Mouse (Mus musculus) cerebellum, adult 2 months (tissue): Measurements from ENCODE around the gene Inhbe.

ENCODE experiments used
- CTCF ChIP-seq: fragments of 200-500 bp; IDR thresholded peaks from 2 replicates; pipeline ENCODE4 v1.5.1; 2011; ENCODE audit warnings: low read depth, mild to moderate bottlenecking, control low read depth, low read length, moderate library complexity, borderline replicate concordance; ENCODE audit not compliant: insufficient read depth
- POLR2A ChIP-seq: fragments of 200-500 bp; IDR thresholded peaks from 2 replicates; pipeline ENCODE4 v1.6.1; 2011; ENCODE audit warnings: low read length, control low read depth, borderline replicate concordance; ENCODE audit not compliant: insufficient read depth

GRCm38 (mm10) chr10:127355336-127355735 is 1.1 kb upstream of the Inhbe start:
- no peak for TF ChIP-seq POLR2A
- no peak for TF ChIP-seq CTCF
